ENCODE assay signal across 7 mouse cellular contexts in the genomic region with DNA sequence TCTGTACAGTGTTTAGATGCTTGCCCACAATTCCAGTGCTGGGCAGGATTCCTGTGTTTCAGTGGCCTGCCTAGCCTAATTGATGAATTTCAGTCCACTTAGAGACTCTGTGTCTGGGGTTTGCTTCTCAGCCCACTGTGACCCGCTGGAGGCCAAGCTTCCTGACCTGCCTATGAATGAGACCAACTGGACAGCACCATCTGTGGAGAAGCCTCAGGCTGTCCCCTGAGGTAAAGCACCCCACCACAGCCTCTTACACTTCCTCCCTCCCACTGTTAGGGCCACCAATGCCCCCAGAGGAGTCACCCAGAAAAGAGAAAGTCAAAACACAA. TPM values are rescaled to one million over a fixed set of nuclear protein-coding genes. Genes with fewer than 3 reads are reported as not detected.
DNase-seq lines count a peak whose midpoint lies in the region; ATAC-seq and TF ChIP-seq lines count a peak whose summit lies in the region.

No protein-coding gene starts in this region.

- peak overlapping the region; percentile 18 for H3K4me3 ChIP-seq in lung, postnatal 0 days (ENCODE audit: low read depth, low read length)
- peak overlapping the region; percentile 25 for H3K4me3 ChIP-seq in forebrain, embryonic 12.5 days (replicated peaks)
- peak overlapping the region; percentile 8; the same call in 1 of the 2 replicates for H3K4me3 ChIP-seq in limb, embryonic 11.5 days (ENCODE audit: low read depth, low read length)
- peak overlapping the region; percentile 31 for H3K4me3 ChIP-seq in olfactory bulb, adult 2 months (ENCODE audit: insufficient read depth, low read depth, low read length)

- H3K36me3 ChIP-seq in lung, postnatal 0 days (ENCODE audit: insufficient read depth, low read length), result no peaks in the 10 kb centered on the region
- no peaks in the 10 kb centered on the region for H3K36me3 ChIP-seq in forebrain, embryonic 12.5 days (replicated peaks)
- no peaks in the 10 kb centered on the region for H3K36me3 ChIP-seq in limb, embryonic 11.5 days (ENCODE audit: control insufficient read depth, insufficient read depth, low read length)

- H3K27me3 ChIP-seq in lung, postnatal 0 days (replicated peaks; ENCODE audit: insufficient read depth, low read length), result no peaks in the 10 kb centered on the region
- H3K27me3 ChIP-seq in forebrain, embryonic 12.5 days, result peaks cover 6% of the 10 kb centered on the region; the same call in 1 of the 2 replicates
- no peaks in the 10 kb centered on the region for H3K27me3 ChIP-seq in limb, embryonic 11.5 days (ENCODE audit: control insufficient read depth, insufficient read depth, low read length)

- TF ChIP-seq EP300 in lung, postnatal 0 days (IDR thresholded peaks at IDR 0.05), result no peak

- TF ChIP-seq CTCF in lung, postnatal 0 days (IDR thresholded peaks at IDR 0.05), result no peak
- no peak for TF ChIP-seq CTCF in olfactory bulb, adult 2 months (IDR thresholded peaks at IDR 0.05; ENCODE audit: insufficient read depth, low read depth, low read length)

- DNase-seq in lung, postnatal 0 days (ENCODE audit: low spot score), result no peak
- DNase-seq in lung, adult 18-20 months, result no peak
- no peak for DNase-seq in limb, embryonic 11.5 days (ENCODE audit: low spot score)
- no peak for DNase-seq in lung, postnatal 25 days (ENCODE audit: low spot score)

- 15% methylated on average over 1 of the region's 1 CpGs for WGBS in lung, postnatal 0 days
- WGBS in forebrain, embryonic 12.5 days, result 44% methylated on average over 1 of the region's 1 CpGs
- 17% methylated on average over 1 of the region's 1 CpGs for WGBS in limb, embryonic 11.5 days
- WGBS in olfactory bulb, adult 2 months, result 12% methylated on average over 1 of the region's 1 CpGs

- TF ChIP-seq POLR2A in olfactory bulb, adult 2 months (IDR thresholded peaks at IDR 0.05; ENCODE audit: insufficient read depth, low read depth, low read length), result no peak

- no peaks in the 10 kb centered on the region for H3K9me3 ChIP-seq in lung, postnatal 0 days (ENCODE audit: low read length)
- H3K9me3 ChIP-seq in forebrain, embryonic 12.5 days, result no peaks in the 10 kb centered on the region
- H3K9me3 ChIP-seq in limb, embryonic 11.5 days (ENCODE audit: control insufficient read depth, low read length), result no peaks in the 10 kb centered on the region

- peak overlapping the region; percentile 33; the same call in 1 of the 2 replicates for H3K27ac ChIP-seq in lung, postnatal 0 days (ENCODE audit: low read length)
- H3K27ac ChIP-seq in forebrain, embryonic 12.5 days, result no peak overlapping the region
- no peak overlapping the region for H3K27ac ChIP-seq in limb, embryonic 11.5 days (replicated peaks; ENCODE audit: low read depth, low read length)
- peak overlapping the region; percentile 58; the same call in 1 of the 2 replicates for H3K27ac ChIP-seq in olfactory bulb, adult 2 months (ENCODE audit: insufficient read depth, low read depth, low read length)

- peak overlapping the region; percentile 50 for H3K4me2 ChIP-seq in lung, postnatal 0 days (replicated peaks; ENCODE audit: low read depth, low read length)
- peak overlapping the region; percentile 46 for H3K4me2 ChIP-seq in forebrain, embryonic 12.5 days
- peak overlapping the region; percentile 54 for H3K4me2 ChIP-seq in limb, embryonic 11.5 days (ENCODE audit: low read depth, severe bottlenecking)

- peak; percentile 36 for ATAC-seq in lung, postnatal 0 days
- peak; percentile 46; the same call in 1 of the 2 replicates for ATAC-seq in forebrain, embryonic 12.5 days (ENCODE audit: low FRiP score)
- 0 out of 2 replicates have a peak, but pooled peaks have one; percentile 24 for ATAC-seq in limb, embryonic 11.5 days (ENCODE audit: insufficient number of reproducible peaks, low FRiP score, low TSS enrichment, low read depth)
- no peak for ATAC-seq in granulocyte monocyte progenitor cell, adult 5-6 weeks (replicated peaks; ENCODE audit: poor library complexity, severe bottlenecking)

- H3K4me1 ChIP-seq in lung, postnatal 0 days (ENCODE audit: insufficient read depth, low read depth, low read length), result no peaks in the 10 kb centered on the region
- H3K4me1 ChIP-seq in forebrain, embryonic 12.5 days, result peaks cover 10% of the 10 kb centered on the region
- no peaks in the 10 kb centered on the region for H3K4me1 ChIP-seq in limb, embryonic 11.5 days (ENCODE audit: control insufficient read depth, insufficient read depth, low read length)
- H3K4me1 ChIP-seq in olfactory bulb, adult 2 months (ENCODE audit: control insufficient read depth, insufficient read depth, low read length), result peaks cover 7% of the 10 kb centered on the region

- no peak overlapping the region for H3K9ac ChIP-seq in lung, postnatal 0 days (replicated peaks; ENCODE audit: low read depth)
- H3K9ac ChIP-seq in forebrain, embryonic 12.5 days, result no peak overlapping the region
- H3K9ac ChIP-seq in limb, embryonic 11.5 days (ENCODE audit: low read length), result no peak overlapping the region

RNA-seq across cellular contexts. Expression of gene Hsf2bp, which starts 54.8 kb away (rescaled TPM):
- polyA plus RNA-seq in lung, postnatal 0 days (2015; fragmentation: Nextera tagmentation; extraction: Ambion mirVana), result 0.30 and 0.58 TPM in 2 replicates
- 0.46 and 0.55 TPM in 2 replicates for polyA plus RNA-seq in forebrain, embryonic 12.5 days (2016; fragmentation: Nextera tagmentation; extraction: Ambion mirVana)
- polyA plus RNA-seq in limb, embryonic 11.5 days (2014; fragmentation: Nextera tagmentation; extraction: Ambion mirVana), result 0.55 and 0.64 TPM in 2 replicates
- not detected in 2 replicates for polyA plus RNA-seq in olfactory bulb, adult 2 months (2012; ENCODE audit: insufficient read depth, insufficient read length, low replicate concordance, missing spikeins)
- total RNA-seq in granulocyte monocyte progenitor cell, adult 5-6 weeks (2014; fragmentation: Nextera tagmentation), result not detected in 2 replicates
- total RNA-seq in granulocyte monocyte progenitor cell, adult 5-6 weeks (2017), result not detected in 2 replicates

RNA-seq across cellular contexts. Expression of gene Rrp1b, which starts 55.1 kb away (rescaled TPM):
- polyA plus RNA-seq in lung, postnatal 0 days (2015; fragmentation: Nextera tagmentation; extraction: Ambion mirVana), result 24.6 and 26.3 TPM in 2 replicates
- polyA plus RNA-seq in forebrain, embryonic 12.5 days (2016; fragmentation: Nextera tagmentation; extraction: Ambion mirVana), result 63.0 and 64.5 TPM in 2 replicates
- polyA plus RNA-seq in limb, embryonic 11.5 days (2014; fragmentation: Nextera tagmentation; extraction: Ambion mirVana), result 79.1 and 80.9 TPM in 2 replicates
- polyA plus RNA-seq in olfactory bulb, adult 2 months (2012; ENCODE audit: insufficient read depth, insufficient read length, low replicate concordance, missing spikeins), result not detected in 2 replicates
- total RNA-seq in granulocyte monocyte progenitor cell, adult 5-6 weeks (2014; fragmentation: Nextera tagmentation), result 92.0 and 114 TPM in 2 replicates
- 46.6 and 47.0 TPM in 2 replicates for total RNA-seq in granulocyte monocyte progenitor cell, adult 5-6 weeks (2017)

Comparison
In these comparisons a context has a peak if more than half of its experiments do, and no peak if none do; other contexts are left out.
1. H3K27ac ChIP-seq: peak in lung, postnatal 0 days (single experiment) and olfactory bulb, adult 2 months (single experiment); none in forebrain, embryonic 12.5 days (single experiment) and limb, embryonic 11.5 days (single experiment).
2. RNA of gene Rrp1b, which starts 55.1 kb away (polyA plus RNA-seq): 79.1 to 80.9 TPM in limb, embryonic 11.5 days, 63.0 to 64.5 TPM in forebrain, embryonic 12.5 days and 24.6 to 26.3 TPM in lung, postnatal 0 days; not detected in olfactory bulb, adult 2 months; every median in the first group is over 10 times any median in the second.
3. Peak in every context shown above with its lines, with median percentiles within 50 percentile points of each other: H3K4me2 ChIP-seq and H3K4me3 ChIP-seq.